Mouse (Mus musculus): ENCODE results near the gene Tspan32. TPM values are rescaled to one million over a fixed set of nuclear protein-coding genes. Genes with fewer than 3 reads are reported as not detected.
A peak's percentile ranks its signal among the peaks of the same experiment; 100 is the strongest.

Gene Tspan32
- total RNA-seq, 2 experiments from 2014 or later, result 117 to 158 TPM

DNA sequence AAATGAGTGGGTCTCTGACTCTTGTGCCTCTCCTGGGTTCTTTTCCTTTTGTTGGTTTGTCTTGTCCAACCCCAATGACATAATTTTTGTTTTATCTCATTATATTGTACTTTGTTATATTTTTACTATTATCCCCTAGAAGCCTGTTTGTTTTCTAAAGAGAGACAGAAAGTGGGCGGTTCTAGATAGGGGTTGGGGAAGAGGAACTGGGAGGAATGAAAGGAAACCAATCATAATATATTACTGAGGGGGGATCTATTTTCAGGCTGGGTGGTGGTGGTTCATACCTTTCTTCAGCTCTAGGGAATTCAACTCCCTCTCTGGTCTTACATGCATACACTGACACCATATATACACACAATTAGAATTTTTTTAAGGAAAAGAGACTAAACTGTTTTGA lies 19.4 kb downstream of the Tspan32 start:
- ATAC-seq (replicated peaks; ENCODE audit: poor library complexity, severe bottlenecking), result 0 out of 2 replicates have a peak, but pooled peaks have one; percentile 19

DNA sequence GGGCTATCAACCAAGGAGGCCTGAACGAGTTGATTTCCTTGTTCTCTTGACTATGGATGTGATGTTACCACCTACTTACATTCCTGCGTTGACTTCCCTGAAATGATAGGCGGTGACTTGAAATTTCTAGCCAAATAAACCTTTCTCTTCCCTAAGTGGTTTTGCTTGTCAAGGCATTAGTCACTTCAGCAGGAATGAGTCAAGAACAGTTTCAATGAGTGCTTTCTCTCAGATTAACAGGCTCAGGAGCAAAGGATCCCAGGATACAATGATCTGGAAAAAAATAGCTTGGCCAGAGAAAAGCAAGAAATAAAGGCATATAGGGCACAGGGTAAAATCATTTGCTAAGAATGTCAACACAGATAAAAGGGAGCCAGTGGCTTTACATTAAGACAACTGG lies 20.6 kb downstream of the Tspan32 start:
- ATAC-seq (replicated peaks; ENCODE audit: poor library complexity, severe bottlenecking), result no peak

DNA sequence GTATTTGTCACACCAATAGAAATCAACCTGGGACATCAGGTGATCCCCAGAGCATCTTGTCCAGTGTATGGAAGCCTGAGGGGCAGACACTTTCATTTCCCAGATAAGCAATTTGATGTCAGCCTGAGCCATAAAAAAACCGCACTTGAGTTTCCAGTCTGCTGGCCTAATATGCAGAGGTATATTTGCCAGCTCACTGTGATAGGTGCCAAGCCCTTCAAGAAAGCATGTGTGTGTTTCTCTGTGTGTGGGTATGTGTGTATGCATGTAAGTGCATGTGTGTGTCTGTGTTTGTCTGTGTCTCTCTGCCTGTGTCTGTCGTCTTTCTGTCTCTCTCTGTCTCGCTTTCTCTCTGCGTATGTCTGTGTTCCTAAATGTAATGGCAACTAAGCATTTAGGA lies 22.4 kb downstream of the Tspan32 start:
- ATAC-seq (replicated peaks; ENCODE audit: poor library complexity, severe bottlenecking), result no peak

DNA sequence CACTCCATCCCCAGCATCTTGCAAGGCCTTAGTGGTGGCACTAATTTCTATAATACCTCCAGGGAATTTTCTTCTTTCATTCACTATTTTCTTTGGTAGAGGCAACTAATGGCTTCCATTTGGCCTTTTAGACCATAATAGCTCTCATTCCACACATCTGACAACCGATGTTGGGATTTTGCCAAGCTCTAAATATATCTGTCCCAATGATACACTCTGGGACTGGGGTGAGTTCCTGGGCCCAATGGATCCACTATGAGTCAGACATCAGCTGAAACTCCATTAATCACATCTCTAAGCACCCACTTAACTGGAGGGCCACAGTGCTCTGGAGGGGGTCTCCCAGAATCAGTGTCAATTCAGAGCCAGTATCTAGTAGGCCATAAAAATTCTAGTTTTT lies 27.0 kb downstream of the Tspan32 start:
- ATAC-seq (replicated peaks; ENCODE audit: poor library complexity, severe bottlenecking), result no peak

DNA sequence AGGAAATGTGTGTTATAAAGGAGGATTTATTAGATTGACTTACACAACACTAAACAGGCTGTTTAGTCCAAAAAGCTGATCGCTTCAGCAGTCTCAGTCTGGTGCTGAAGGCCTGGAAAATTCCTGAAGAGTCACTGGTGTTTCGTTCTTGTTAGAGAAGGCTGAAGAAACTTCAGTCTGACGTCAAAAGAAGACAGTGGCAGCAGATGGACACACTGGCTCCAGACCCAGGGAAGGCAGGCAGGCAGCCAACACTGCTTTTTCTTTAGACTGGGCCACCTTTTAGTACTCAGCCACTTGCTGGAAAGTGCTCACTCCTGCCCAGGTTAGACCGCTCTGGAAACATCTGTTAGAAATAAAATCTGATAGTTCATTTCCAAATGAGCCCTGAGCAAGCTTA lies 28.7 kb downstream of the Tspan32 start:
- no peak for ATAC-seq (replicated peaks; ENCODE audit: poor library complexity, severe bottlenecking)

DNA sequence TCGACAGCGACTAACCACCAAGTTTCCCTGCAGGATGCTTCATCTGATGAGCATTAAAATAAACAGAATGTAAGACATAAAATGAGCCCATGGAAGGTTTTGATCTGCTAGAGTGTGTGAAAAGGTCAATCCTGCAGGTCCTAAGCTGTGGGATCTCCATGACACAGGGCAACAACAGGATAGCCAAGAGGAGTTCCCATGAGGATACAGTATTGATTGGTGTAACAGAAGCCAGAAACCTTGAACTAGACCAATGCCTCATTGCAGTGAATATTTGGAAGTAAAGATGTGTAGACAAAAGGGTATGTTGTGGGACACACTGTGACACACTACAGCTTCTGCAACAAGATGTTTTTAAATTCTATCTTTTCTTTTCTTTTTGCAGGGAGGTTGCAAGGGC lies 29.3 kb downstream of the Tspan32 start:
- ATAC-seq (replicated peaks; ENCODE audit: poor library complexity, severe bottlenecking), result no peak

DNA sequence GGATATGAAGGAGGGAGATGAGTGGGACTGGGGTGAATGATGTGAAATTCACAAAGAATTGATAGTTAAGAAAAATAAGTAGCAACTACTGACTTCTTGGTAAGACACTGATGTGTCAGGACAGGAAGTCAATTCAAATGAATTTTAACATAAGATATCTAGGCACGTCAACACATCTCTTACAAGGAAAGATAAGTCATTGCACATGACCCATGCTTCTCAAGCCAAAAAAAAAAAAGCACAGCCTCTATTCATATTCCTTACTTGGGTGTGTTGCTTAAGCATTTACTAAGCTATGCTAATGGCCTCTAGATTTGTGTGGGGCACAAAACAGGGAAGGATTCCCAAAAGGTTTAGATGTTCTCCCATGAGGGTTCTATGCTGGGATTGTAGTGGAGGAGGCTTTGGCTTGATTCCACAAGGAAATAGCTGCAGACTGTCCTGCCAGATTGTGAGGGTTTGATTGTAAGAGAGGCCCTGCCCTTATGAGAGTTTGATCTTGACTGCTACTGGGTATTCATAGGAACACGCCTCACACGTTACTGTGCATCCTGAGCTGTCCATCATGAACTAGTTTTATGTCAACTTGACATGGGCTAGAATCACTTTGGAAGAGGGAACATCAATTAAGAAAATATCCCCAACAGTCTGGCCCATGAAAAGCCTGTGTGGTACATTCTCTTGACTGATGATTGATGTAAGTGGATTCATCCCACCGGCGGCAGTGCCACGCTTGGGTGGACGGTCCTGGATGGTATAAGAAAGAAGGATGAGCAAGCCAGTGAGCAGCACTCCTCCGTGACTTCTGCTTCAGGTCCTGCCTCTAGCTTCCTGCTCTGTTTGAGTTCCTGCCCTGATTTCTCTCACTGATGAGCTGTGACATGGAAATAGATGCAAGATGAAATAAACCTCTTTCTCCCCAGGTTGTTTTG lies 29.9 kb downstream of the Tspan32 start:
- ATAC-seq (replicated peaks; ENCODE audit: poor library complexity, severe bottlenecking), result no peak

DNA sequence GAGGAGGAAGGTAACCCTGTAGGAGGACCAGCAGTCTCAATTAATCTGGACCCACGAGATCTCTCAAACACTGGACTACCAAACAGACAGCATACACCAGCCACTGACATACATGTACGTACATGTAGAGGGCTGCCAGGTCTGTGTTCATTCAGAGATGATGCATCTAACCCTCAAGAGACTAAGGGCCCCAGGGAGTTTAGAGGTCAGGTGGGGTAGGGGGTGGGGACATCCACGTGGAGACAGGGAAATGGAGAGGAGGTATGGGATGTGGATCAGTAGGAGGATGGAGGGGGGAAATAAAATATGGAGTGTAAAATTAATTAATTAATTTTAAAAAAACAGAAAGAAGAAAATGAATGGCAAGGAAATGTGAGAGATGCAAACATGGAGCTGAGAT lies 31.9 kb downstream of the Tspan32 start:
- ATAC-seq (replicated peaks; ENCODE audit: poor library complexity, severe bottlenecking), result no peak

DNA sequence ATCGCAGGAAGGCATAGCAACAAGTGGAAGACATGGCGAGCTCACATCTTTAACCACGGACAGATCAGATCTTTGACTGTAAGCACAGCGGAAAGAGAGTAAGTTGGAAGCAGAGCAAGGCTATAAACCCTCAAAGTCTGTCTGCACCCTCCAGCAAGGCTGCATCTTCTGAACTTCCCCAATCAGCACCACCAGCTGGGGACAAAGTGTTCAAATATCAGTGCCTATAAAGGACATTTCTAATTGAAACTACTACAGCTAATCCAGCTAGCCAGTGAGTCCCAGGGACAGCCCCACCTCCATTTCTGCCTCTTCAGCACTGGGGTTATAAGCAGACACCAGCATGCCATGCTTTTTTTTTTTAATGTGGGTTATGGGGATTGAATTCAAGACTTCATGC lies 32.5 kb downstream of the Tspan32 start:
- no peak for ATAC-seq (replicated peaks; ENCODE audit: poor library complexity, severe bottlenecking)

DNA sequence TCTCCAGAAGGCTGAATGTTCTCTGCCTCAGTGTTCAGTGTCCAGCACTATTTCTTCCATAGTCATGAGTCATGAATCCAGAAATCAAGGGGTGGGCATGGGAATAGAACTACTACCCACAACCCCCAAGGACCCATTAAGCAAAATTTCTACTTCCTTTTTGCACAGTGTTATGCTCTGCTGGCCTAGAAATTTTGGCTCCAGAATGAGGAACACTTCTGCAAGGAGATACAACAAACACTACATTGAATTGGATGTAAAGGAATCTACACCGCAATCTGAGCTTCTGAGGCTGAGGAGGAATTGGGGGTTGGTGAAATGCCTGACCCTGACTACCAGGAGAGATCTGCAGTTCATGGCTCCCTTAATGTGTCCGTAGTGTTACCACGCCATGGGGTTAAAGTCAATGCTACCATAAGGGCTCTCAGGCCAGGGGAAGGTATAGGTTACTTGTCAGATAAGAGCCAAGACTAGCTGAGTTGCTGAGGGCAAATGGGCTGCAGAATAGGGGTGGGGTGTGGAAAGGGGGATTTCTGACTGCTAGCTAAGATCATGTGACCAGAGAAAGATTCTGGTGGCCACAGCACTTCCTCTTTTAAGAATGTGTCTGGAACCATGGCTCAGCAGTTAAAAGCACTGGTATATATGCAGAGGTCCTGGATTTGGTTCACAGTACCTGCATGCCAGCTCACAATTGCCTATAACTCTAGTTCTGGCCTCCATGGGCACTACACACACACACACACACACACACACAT lies 33.5 kb downstream of the Tspan32 start:
- ATAC-seq (replicated peaks; ENCODE audit: poor library complexity, severe bottlenecking), result peak; percentile 64

DNA sequence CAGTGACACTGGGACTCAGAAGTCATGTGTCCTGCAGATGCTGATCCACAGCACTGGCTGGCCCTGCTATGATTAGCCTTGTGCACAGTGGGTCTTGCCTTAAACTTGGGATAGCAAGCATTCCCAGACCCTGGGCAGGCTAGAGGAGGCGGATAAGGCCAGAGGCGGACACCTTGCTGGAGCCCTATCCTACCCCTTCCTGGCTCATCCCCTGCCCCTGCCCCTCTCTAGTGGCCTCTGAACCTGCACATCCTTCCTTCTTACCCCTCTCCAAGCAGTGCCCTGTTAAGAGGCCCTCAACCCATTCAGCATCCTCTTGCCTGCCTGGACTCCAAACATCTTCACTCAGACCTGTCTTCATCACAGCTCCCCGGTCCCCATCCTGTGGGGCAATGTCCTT lies 35.7 kb downstream of the Tspan32 start:
- ATAC-seq (replicated peaks; ENCODE audit: poor library complexity, severe bottlenecking), result no peak

DNA sequence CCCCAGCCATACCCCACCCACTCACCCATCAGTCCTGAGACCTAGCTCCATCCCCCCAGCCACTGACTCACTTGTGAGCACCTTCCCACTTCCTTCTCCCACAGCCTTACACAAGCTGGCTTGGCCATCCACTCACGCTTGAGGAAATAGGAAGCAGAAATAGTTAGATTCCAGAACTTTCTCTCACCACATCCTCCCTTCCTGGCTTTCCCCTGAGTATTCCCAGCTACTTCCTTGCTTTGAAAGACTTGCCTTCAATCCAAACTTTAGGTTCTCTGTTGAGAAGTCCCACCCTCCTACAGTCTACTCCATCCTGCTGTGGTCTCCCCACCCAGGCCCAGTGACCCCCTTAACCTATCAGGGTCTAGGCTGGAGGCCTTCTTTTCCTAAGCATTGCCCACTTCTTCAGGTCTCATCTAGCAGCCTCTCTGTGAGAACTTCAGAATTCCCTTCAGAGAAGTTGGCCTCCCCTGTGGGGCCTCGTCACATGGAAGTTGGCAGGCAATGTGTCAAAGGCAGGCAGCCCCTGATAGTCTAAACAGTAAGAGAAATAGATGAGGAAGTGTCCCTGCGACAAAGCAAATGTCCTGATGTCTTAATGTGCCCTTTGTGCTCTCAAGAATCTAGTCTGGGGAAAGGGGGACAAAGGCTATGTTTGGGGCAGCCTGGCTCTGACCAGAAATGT lies 36.4 kb downstream of the Tspan32 start:
- ATAC-seq (replicated peaks; ENCODE audit: poor library complexity, severe bottlenecking), result no peak

DNA sequence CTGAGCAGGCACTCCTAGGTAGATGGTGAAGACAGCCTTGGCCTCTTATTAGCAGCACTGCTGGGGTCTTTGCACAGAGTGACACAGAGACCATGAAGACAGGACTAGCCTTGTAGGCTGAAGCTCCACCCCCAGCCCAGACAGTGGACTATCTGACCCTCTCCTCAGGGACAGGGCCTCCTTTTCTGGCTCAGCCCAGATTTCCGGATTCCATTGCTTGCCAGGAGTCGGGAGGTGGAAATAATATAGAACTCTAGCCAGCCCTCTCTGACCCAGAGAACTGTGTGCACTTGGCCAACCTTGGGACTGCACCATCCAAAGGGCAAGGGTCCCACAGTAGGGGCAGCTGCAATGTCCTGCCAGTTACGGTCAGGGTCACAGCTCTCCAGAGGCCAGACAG lies 37.2 kb downstream of the Tspan32 start:
- no peak for ATAC-seq (replicated peaks; ENCODE audit: poor library complexity, severe bottlenecking)

DNA sequence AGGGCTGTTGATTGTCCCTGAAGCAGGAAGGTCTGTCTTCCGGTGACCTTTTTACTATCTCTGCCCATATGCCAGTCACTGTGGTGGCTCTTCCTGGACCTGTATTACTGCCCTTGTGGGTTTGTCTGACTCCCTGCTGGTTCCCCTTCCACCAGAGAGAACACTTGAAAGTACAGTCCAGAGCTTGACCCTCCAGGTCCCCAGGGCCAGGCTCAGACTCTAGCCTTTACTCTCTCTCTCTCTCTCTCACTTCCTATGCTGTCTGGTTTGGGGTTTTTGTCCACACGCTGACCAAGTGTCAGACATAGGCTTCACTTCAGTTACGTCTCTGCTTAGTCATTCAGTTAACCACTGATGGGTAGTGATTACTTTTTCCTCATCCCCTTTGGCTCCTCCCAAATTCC lies 38.1 kb downstream of the Tspan32 start:
- peak; percentile 64 for ATAC-seq (replicated peaks; ENCODE audit: poor library complexity, severe bottlenecking)

DNA sequence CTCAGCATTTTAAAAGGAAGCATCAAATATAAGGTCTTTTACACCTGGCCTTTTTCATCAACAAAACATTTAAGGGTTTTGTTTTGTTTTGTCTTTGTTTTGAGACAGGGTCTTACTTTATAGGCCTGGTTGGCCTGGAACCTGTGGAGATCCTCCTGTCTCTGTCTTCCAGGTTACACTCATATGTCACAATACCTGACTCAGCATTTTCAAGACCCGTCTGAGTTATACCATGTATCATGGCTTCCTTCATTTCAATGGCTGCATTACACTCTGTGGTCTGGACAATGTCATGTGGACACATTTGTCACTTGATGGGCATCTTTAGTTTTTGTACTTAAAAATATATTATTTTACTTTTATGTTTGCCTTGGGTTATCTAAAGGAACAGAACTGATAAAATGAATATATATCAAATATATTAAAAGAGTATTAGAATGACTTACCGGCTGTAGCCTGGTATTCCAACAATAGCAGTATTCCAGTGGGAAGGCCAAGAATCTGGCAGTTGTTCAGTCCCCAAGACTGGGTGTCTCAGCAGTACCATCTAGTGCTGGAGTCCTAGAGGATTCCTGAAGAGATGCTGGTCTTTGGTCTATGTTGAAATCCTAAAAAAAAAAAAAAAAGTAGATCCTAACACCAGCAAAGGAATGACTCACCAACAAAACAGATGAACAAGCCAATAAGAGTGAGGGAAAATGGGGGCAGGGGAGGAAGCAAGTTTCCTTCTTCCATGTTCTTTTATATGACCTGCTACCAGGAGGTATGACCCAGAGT lies 39.4 kb downstream of the Tspan32 start:
- ATAC-seq (replicated peaks; ENCODE audit: poor library complexity, severe bottlenecking), result no peak

DNA sequence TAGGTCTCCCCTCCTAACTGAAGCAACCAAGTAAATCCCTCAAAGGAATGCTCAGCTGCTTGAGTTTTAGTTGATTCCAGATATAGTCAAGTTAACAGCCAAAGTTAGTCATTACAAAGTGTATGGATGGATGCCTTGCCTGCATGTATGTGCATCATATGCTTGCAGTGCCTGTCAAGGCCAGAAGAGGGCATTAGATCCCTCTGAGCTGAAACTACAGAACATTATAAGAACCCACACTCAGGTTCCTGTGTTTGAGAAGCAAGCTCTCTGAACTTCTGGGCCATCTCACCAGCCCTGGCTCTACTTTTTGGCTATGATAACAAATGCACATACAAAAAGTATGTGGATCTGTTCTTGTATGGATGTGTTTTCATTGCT lies 40.0 kb downstream of the Tspan32 start:
- no peak for ATAC-seq (replicated peaks; ENCODE audit: poor library complexity, severe bottlenecking)

DNA sequence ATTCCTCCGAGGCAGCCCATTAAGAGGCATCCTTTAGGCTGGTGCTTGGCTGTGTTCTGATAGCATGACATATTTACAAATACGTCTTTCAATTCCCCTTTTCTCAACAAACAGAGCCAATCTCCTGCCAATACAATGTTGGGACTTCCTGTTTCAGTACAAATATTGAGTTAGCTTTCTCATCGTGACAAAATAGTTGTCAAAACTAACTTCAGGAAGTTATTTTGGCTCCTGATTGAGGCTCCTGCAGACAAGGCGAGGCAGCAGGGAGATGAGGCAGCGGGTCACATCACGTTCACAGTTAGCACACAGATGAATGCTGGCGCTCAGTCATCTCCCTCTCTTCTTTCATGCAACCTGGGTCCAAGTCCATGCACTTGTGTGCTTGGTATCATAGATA lies 41.5 kb downstream of the Tspan32 start:
- peak; percentile 68 for ATAC-seq (replicated peaks; ENCODE audit: poor library complexity, severe bottlenecking)

DNA sequence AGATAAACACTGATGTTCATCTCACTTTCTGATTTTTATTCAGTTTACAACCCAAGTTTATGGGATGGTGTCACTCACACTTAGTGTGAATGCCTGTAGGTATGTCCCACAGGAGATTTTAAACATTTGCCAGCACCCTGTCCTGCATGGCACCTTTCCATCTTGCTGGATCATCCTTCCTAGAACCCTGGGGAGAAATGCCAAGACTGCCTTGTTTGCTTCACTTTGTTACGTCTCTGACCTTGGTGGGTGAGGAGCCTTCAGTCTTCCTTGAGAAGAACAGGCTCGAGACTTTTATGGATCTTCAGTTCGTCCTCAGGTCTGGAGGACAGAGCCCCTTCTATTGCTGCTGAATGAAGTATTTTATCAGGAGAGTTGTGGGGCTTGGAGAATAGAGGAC lies 44.5 kb downstream of the Tspan32 start:
- ATAC-seq (replicated peaks; ENCODE audit: poor library complexity, severe bottlenecking), result no peak

DNA sequence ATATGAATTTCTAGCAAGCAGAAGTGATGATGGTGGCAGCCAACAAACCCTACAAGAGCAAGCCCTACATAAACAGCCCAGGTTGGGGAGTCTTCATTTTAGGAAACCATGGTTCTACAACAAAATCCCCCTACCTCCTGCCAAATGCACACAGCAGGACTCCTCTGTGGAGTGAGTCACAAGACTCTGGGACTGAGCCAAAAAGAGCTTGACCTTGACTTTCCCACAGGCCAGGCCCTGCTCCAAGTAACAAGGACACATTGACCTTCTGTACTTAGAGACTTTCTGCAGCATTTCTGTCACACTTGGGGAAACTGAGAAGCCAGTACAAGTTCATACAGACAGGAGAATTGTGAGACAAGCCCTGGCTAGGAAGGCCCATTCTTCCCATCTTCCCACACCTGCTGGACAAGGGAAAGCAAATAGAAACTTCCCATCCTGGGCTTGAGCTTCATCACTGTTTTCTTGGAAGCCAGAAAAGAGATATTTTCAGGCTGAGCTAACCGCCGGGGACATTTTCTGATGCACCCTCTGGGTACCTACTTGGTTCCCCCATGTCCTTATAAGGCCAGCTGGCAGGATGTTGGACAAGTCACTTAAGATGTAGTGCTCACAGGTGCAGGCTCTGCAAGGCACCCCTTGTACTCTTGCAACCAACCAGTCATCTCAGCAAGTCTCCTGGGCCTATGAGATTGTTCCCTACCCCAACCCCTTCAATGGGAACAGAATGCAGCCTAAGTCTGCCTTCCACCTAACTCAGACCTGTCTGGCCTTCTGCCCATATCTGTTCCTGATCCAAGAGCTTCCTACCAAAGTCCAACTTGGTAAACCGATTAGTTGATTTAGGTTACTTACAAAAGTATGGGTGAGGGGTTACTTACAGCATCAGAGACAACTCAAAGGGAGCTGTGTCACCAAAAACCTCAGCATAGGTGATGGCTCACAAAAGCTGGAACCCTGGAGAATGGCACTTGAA lies 45.3 kb downstream of the Tspan32 start:
- no peak for ATAC-seq (replicated peaks; ENCODE audit: poor library complexity, severe bottlenecking)

Data from granulocyte monocyte progenitor cell, adult 5-6 weeks (primary cell).